Mouse (Mus musculus) ES-E14 (cell line): ENCODE results near the gene Rtn1.

ENCODE experiments used
- CHD2 ChIP-seq: IDR thresholded peaks from 2 replicates; pipeline ENCODE4 v1.6.1; 2014; ENCODE audit warnings: mild to moderate bottlenecking, low read depth, low read length, inconsistent platforms
- MAFK ChIP-seq: IDR thresholded peaks from 2 replicates; pipeline ENCODE4 v1.6.1; 2014; ENCODE audit warnings: mild to moderate bottlenecking, low read depth, low read length, inconsistent platforms; ENCODE audit not compliant: insufficient read depth
- ZNF384 ChIP-seq: IDR thresholded peaks from 2 replicates; pipeline ENCODE4 v1.6.1; 2012; ENCODE audit warnings: low read depth, low read length, inconsistent platforms

- TF ChIP-seq ZNF384: no peak
- no peak for TF ChIP-seq CHD2
- TF ChIP-seq MAFK: no peak
Observed at GRCm38 (mm10) chr12:72288215-72288614, 120.6 kb downstream of the Rtn1 start.
